Mouse (Mus musculus): Measurements from ENCODE around the gene Cyp2s1. TPM values are rescaled to one million over a fixed set of nuclear protein-coding genes. Genes with fewer than 3 reads are reported as not detected.
A peak's percentile ranks its signal among the peaks of the same experiment; 100 is the strongest.

The Cyp2s1 gene
- polyA plus RNA-seq (2016; fragmentation: Nextera tagmentation; extraction: Ambion mirVana) = 1.0 and 1.1 TPM in 2 replicates

DNA sequence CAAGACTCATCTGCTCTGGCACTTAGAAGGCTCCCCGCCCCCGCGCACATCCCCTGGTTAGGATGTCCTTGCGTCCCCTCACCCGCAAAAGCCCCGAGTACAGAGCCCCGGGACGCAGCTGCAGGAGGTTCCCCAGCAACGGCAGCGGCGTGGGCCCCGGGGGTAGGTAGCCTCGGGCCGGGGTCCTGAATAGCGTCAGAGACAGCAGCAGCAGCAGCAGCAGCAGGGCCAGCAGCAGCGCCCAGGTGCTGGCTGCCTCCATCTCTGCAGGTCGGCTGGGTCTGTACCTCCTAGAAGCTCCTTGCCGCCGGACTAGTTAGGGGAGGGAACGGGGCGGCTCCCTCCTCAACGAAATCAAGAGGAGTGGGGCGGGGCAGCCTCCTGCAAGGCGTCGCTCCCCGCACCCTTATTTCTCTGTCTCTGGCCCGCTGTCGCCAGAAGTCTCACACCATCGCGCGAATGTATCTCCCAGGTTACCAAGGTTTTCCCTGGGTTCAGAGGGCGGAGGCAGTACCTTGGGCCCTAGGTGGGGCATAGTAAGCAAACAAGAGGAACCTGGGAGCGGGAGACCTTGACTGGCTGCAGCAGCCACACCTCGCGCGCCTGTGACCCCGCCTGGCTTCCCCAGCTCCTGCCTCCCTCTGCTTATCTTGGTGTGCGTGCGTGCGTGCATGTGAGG lies at the start of gene Cyp2s1:
TSS of gene Cyp2s1 (minus strand) at position 673 of the 679 bp plus-strand sequence.
- peaks cover 41% of the 10 kb centered on the region for H3K27me3 ChIP-seq (ENCODE audit: low read depth, poor library complexity, severe bottlenecking)
- peak within 1 kb of the TSS; percentile 54 for H3K4me3 ChIP-seq
- peak; percentile 66 for DNase-seq (ENCODE audit: low spot score)
- under 1% methylated on average over 40 of the region's 40 CpGs for WGBS
- peak within 1 kb of the TSS; percentile 27; the same call in 1 of the 2 replicates for H3K27ac ChIP-seq
- H3K4me1 ChIP-seq = peaks cover 14% of the 10 kb centered on the region
- no peaks in the 10 kb centered on the region for H3K36me3 ChIP-seq
- no peaks in the 10 kb centered on the region for H3K9me3 ChIP-seq (replicated peaks)

DNA sequence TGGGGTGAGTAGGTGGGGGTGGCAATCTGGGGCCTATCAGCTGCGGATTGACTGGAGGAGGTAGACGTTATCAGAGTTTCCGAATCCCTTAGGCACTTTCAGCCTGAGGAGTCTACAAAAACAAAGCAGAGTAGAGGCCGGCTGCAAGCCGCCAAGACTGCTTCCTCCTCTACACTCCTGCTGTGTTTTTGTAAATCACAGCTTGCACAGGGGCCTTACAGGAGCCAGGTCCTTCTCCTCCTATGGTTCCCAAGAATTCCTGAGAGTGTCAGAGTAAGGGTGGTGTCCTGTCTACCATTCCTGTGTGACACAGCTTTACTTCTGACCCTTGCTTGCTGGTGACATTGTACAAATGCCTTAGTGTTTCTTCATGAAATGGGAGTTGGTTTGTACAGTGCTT lies 48.1 kb upstream of the Cyp2s1 start:
- no peaks in the 10 kb centered on the region for H3K36me3 ChIP-seq
- no peak overlapping the region for H3K27ac ChIP-seq
- WGBS = 61% methylated on average over 5 of the region's 5 CpGs
- no peaks in the 10 kb centered on the region for H3K9me3 ChIP-seq (replicated peaks)
- H3K27me3 ChIP-seq (ENCODE audit: low read depth, poor library complexity, severe bottlenecking) = no peaks in the 10 kb centered on the region
- DNase-seq (ENCODE audit: low spot score) = no peak
- no peaks in the 10 kb centered on the region for H3K4me1 ChIP-seq
- H3K4me3 ChIP-seq = no peak overlapping the region

DNA sequence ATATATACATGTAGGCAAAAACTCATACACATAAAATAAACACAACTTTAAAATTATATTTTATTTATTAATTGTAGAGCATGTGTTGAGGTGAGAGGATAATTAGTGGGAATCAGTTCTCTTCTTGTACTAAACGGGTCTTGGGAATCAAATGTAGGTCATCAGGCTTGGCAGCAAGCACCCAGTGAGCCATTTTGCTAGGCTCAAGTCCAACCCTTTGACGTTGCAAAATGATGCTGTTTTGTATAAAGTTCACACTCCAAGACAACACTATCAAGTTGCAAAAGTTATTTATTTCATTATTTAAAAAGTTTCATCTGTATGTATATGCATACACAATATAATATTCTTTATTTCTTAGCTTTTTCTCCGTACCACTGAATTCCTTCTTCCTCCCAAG lies 47.0 kb upstream of the Cyp2s1 start:
- 85% methylated on average over 3 of the region's 3 CpGs for WGBS
- H3K4me3 ChIP-seq = no peak overlapping the region
- no peaks in the 10 kb centered on the region for H3K27me3 ChIP-seq (ENCODE audit: low read depth, poor library complexity, severe bottlenecking)
- H3K27ac ChIP-seq = no peak overlapping the region
- no peaks in the 10 kb centered on the region for H3K4me1 ChIP-seq
- DNase-seq (ENCODE audit: low spot score) = no peak
- no peaks in the 10 kb centered on the region for H3K36me3 ChIP-seq
- no peaks in the 10 kb centered on the region for H3K9me3 ChIP-seq (replicated peaks)

DNA sequence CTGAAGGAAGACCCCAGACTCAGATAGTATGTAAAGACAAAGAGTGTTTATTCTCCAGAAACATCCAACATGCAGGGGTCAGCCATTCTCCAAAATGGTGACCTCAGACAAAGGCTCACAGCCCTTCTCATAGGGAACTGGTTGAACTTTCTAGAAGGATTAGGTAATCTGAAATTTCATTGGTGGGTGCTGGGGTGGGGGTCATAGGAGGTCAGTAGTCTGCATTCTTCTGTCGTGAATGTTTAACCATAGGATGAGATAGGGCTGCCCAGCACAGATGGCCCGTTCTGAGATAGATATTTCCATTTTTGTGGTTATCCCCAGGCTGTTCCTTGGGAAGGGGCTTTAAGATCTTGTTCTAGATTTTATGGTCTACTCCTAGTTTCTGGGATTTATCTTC lies 45.7 kb upstream of the Cyp2s1 start:
- 77% methylated on average over 2 of the region's 2 CpGs for WGBS
- H3K27ac ChIP-seq = no peak overlapping the region
- H3K36me3 ChIP-seq = no peaks in the 10 kb centered on the region
- H3K4me1 ChIP-seq = no peaks in the 10 kb centered on the region
- H3K4me3 ChIP-seq = no peak overlapping the region
- H3K27me3 ChIP-seq (ENCODE audit: low read depth, poor library complexity, severe bottlenecking) = no peaks in the 10 kb centered on the region
- H3K9me3 ChIP-seq (replicated peaks) = no peaks in the 10 kb centered on the region
- DNase-seq (ENCODE audit: low spot score) = no peak

DNA sequence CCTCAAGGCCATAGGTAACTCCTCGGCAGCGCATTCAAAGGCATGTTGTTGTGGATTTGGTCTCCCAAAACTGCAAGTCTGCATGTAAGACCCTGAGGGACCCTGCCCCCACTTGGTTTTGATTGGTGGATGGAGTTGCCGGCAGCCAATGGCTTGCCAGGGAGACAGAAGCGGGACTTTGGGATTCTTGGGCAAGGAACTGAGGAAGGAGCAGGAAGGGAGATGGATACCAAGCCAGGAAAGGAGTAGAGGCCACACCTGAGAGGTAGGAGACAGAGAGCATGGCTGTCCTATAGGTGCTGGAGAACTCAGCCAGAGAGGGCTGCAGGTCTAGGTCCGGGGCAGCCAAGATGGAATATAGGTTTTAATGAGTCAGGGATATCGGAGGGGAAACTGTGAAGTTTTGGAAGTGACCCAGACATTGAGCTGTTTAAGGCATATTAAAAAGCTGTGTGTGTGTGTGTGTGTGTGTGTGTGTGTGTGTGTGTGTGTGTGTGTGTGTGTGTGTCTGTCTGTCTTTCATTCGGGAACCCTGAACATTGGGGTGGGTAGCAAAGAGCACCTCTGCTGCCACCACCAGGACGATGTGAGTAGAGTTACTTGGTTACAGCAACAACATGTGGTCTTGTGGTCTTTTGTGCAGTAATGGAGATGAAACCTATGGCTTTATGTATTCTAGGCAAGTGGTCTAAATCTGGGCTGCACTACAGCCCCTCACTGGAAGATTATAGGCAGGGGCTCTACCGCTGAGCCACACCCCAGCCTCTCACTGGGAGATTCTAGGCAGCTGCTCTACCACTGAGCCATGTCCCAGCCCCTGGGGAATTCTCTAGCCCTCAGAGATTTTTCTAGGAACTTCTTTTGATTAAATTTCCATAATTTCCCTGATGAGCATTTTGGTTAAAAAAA lies 43.5 kb upstream of the Cyp2s1 start:
- peak; percentile 66 for DNase-seq (ENCODE audit: low spot score)
- H3K4me1 ChIP-seq = no peaks in the 10 kb centered on the region
- H3K27ac ChIP-seq = peak overlapping the region; percentile 22
- H3K27me3 ChIP-seq (ENCODE audit: low read depth, poor library complexity, severe bottlenecking) = no peaks in the 10 kb centered on the region
- no peaks in the 10 kb centered on the region for H3K36me3 ChIP-seq
- peak overlapping the region; percentile 45 for H3K4me3 ChIP-seq
- 24% methylated on average over 9 of the region's 9 CpGs for WGBS
- H3K9me3 ChIP-seq (replicated peaks) = no peaks in the 10 kb centered on the region

DNA sequence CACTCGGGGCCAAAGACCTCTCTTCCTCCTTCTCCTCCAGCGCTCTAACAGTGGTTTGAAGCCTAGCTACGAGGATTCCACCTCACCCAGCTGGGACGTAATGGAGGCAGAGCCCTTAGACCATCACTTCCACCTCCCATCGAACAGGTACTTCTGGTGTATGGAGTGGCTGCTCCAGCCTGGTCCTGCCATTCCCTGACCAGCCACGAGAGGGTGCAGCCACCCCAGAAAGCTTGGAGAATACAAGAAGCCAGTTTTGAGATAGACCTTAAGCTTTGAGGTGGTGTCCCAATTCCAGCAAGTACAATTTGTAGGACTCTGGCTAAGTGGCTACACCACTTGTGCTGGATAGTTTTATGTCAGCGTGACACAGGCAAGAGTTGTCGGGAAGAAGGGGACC lies 38.4 kb upstream of the Cyp2s1 start:
- Histone ChIP-seq H3K27me3 (ENCODE audit: low read depth, poor library complexity, severe bottlenecking) (no peaks in the 10 kb centered on the region), H3K4me1 (no peaks in the 10 kb centered on the region), H3K27ac (no peak overlapping the region), H3K36me3 (no peaks in the 10 kb centered on the region), H3K9me3 (replicated peaks) (no peaks in the 10 kb centered on the region), H3K4me3 (no peak overlapping the region)
- DNase-seq (ENCODE audit: low spot score) = peak; percentile 76
- WGBS = 31% methylated on average over 8 of the region's 8 CpGs

DNA sequence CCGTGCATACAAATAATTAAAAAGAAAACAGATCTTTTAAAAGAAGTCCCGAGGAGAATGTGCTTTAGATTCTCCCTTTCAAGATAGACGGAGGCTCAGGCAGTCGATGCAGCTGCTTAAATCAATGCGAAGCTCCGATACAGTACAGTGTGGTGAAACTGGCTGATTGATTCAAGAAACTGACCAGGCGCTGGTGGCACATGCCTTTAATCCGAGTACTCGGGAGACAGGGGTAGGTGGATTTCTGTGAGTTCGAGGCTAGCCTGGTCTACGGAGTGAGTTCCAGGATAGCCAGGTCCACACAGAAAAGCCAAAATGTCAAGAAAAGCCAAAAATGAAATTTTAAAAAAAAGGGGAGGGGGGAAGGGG lies 31.7 kb upstream of the Cyp2s1 start:
- Histone ChIP-seq H3K27ac (peak overlapping the region; percentile 73), H3K4me3 (peak overlapping the region; percentile 53), H3K9me3 (replicated peaks) (no peaks in the 10 kb centered on the region), H3K4me1 (0 out of 2 replicates have a peak, but pooled peaks cover 3% of the 10 kb centered on the region), H3K36me3 (no peaks in the 10 kb centered on the region), H3K27me3 (ENCODE audit: low read depth, poor library complexity, severe bottlenecking) (no peaks in the 10 kb centered on the region)
- 28% methylated on average over 11 of the region's 11 CpGs for WGBS
- peak; percentile 40 for DNase-seq (ENCODE audit: low spot score)

DNA sequence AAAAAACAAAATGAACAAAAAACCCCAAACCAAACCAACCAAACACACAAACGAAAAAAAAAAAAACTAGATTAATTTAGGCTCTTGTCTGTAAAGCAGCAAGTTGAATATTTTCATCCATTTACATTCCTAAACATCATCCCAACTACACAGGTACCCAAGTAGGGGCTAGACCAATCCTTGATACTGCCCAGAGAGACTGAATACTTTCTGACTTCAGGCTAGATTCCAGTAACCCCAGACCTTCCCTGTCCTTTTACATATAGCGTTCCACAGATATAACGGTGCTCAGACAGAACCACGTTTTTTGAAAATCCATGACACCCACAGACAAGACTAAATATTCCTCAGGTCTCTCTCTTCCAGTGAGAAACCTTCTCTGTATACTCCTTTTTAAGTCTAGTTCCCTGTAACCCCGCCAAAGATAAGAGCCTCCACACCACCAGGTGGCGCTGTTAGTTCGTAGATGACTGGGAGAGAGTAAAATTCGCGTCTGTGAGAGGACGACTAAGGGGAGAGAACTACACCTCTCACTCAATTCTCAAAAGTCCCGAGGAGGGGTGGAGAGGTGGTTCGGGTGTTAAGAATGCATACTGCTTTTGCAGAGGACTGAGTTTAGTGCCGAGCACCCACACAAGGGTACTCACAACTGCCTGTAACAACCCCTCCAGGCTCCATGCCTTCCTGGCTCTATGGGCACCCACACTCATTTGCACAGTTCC lies 31.2 kb upstream of the Cyp2s1 start:
- peak overlapping the region; percentile 53 for H3K4me3 ChIP-seq
- no peaks in the 10 kb centered on the region for H3K36me3 ChIP-seq
- DNase-seq (ENCODE audit: low spot score) = peak; percentile 92
- 0 out of 2 replicates have a peak, but pooled peaks cover 3% of the 10 kb centered on the region for H3K4me1 ChIP-seq
- H3K27me3 ChIP-seq (ENCODE audit: low read depth, poor library complexity, severe bottlenecking) = no peaks in the 10 kb centered on the region
- H3K9me3 ChIP-seq (replicated peaks) = no peaks in the 10 kb centered on the region
- peak overlapping the region; percentile 73 for H3K27ac ChIP-seq
- 10% methylated on average over 13 of the region's 13 CpGs for WGBS

DNA sequence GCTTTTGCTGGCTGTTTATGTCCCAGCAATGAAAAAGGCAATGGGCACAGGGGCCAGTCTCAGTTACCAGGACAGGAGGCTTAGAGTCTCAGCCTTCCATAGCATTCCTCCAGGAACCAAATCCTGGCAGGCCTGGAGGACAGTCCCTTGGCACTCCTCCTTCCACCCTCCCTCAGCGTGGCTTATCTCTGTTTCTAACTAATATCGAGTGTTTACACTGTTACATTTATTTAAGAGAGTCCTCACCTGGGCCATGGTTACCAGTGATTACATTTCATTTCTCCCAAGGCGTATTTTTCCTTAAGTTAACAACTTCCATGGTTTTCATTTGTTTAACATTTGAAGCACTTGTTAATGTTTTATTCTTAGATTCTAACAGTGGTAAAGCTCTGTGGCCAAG lies 28.2 kb upstream of the Cyp2s1 start:
- 77% methylated on average over 3 of the region's 3 CpGs for WGBS
- no peaks in the 10 kb centered on the region for H3K9me3 ChIP-seq (replicated peaks)
- no peak overlapping the region for H3K4me3 ChIP-seq
- H3K36me3 ChIP-seq = no peaks in the 10 kb centered on the region
- 0 out of 2 replicates have a peak, but pooled peaks cover 3% of the 10 kb centered on the region for H3K4me1 ChIP-seq
- no peak overlapping the region for H3K27ac ChIP-seq
- DNase-seq (ENCODE audit: low spot score) = no peak
- no peaks in the 10 kb centered on the region for H3K27me3 ChIP-seq (ENCODE audit: low read depth, poor library complexity, severe bottlenecking)

DNA sequence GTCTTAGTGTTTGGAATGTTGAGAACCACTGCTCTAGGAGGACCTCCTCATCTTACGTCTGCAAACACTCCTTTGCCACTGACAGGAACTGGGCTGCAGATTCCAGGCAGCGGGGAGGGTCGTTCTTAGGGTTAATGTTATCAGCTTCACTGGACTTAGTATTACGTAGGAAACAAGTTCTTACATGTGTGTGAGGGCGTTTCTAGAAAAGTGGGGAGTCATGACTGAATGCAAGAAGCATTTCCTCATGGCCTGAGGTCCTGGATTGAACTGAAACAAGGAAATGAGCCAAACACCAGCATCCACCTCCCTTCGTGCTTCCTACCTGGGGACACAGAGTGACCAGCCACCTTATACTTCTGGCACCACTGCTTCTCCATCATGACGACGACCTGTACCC lies 27.7 kb upstream of the Cyp2s1 start:
- Histone ChIP-seq H3K4me1 (0 out of 2 replicates have a peak, but pooled peaks cover 3% of the 10 kb centered on the region), H3K36me3 (no peaks in the 10 kb centered on the region), H3K27ac (no peak overlapping the region), H3K27me3 (ENCODE audit: low read depth, poor library complexity, severe bottlenecking) (no peaks in the 10 kb centered on the region), H3K9me3 (replicated peaks) (no peaks in the 10 kb centered on the region), H3K4me3 (no peak overlapping the region)
- 66% methylated on average over 8 of the region's 8 CpGs for WGBS
- no peak for DNase-seq (ENCODE audit: low spot score)

DNA sequence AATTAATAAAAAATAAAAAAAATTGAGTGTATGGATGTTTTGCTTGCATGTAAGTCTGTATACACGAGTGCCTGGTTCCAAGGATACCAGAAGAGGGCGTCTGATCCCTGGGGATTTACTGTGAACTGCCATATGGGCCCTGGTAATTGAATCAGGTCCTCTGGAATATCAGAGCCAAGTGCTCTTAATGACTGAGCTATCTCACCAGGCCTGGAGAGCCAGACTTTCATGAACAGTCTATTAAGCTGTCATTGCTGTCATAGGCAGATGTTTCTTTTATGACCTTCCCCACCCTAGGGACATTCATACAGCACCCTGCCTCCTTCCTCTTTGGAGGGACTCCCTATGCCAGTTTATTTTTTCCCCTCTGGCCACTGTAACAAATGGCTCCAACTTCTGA lies 26.8 kb upstream of the Cyp2s1 start:
- H3K27ac ChIP-seq = no peak overlapping the region
- H3K4me3 ChIP-seq = no peak overlapping the region
- WGBS = 24% methylated on average over 2 of the region's 2 CpGs
- no peak for DNase-seq (ENCODE audit: low spot score)
- H3K9me3 ChIP-seq (replicated peaks) = no peaks in the 10 kb centered on the region
- H3K4me1 ChIP-seq = 0 out of 2 replicates have a peak, but pooled peaks cover 3% of the 10 kb centered on the region
- H3K36me3 ChIP-seq = no peaks in the 10 kb centered on the region
- H3K27me3 ChIP-seq (ENCODE audit: low read depth, poor library complexity, severe bottlenecking) = no peaks in the 10 kb centered on the region

DNA sequence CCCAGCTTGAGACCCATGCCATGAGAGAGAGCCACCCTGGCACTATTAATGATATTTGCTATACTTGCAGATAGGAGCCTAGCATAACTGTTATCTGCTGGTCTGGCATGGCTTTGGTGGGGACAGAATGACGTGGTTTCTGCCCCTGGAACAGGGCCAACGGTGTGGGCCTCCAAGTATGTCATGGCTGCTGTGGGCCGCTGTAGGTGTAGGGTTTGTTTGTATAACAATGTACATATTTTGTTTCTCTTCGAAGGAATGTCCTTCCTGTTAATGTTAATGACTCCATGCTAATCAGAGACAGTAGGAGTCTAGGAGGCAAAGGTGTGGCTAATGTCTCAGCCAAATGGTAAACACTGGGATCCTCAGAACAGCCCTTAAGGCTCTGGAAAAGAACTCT lies 24.2 kb upstream of the Cyp2s1 start:
- 82% methylated on average over 4 of the region's 4 CpGs for WGBS
- Histone ChIP-seq H3K36me3 (no peaks in the 10 kb centered on the region), H3K4me3 (no peak overlapping the region), H3K27me3 (ENCODE audit: low read depth, poor library complexity, severe bottlenecking) (no peaks in the 10 kb centered on the region), H3K4me1 (no peaks in the 10 kb centered on the region), H3K9me3 (replicated peaks) (no peaks in the 10 kb centered on the region), H3K27ac (no peak overlapping the region)
- DNase-seq (ENCODE audit: low spot score) = no peak
